Mouse (Mus musculus) erythroid progenitor cell, adult 5-6 weeks (primary cell): ENCODE results near the gene Parp11. TPM values are rescaled to one million over a fixed set of nuclear protein-coding genes. Genes with fewer than 3 reads are reported as not detected.

Experiments used
- ATAC-seq: replicated peaks from 2 replicates; pipeline ENCODE4 v1.8.0; 2016; ENCODE audit warnings: moderate number of reproducible peaks, mild to moderate bottlenecking, moderate TSS enrichment, inconsistent platforms; ENCODE audit not compliant: poor library complexity, low FRiP score, severe bottlenecking
- total RNA-seq, 2 experiments: library from RNA; stranded (forward) in 1 of 2; stranded (reverse) in 1 of 2; fragments of 150-400 nt in 1 of 2; fragments of 186-747, 209-891 nt in 1 of 2; gene quantifications; 2 replicates each; pipeline versions ENCODE4 v1.2.3 to v1.2.4; 2015 to 2017; ENCODE audit warnings: low replicate concordance in 2 of 2

Gene Parp11
- total RNA-seq, 2 experiments from 2014 or later: 49.9 to 84.8 TPM

- peak; percentile 89 for ATAC-seq
Measured at GRCm38 (mm10) chr6:127444466-127444865, 2.2 kb upstream of the Parp11 start.

- no peak for ATAC-seq
Measured at GRCm38 (mm10) chr6:127447686-127448460, 1.2 kb downstream of the Parp11 start.

GRCm38 (mm10) chr6:127448869-127449268 is 2.2 kb downstream of the Parp11 start:
- no peak for ATAC-seq

- no peak for ATAC-seq
Measured at GRCm38 (mm10) chr6:127449531-127450422, 3.1 kb downstream of the Parp11 start.

- peak; percentile 99 for ATAC-seq
Measured at GRCm38 (mm10) chr6:127453407-127454343, 7.0 kb downstream of the Parp11 start.

- ATAC-seq: no peak
Measured at GRCm38 (mm10) chr6:127454344-127454707, 7.7 kb downstream of the Parp11 start.

- ATAC-seq: no peak
Measured at GRCm38 (mm10) chr6:127454809-127455208, 8.2 kb downstream of the Parp11 start.

GRCm38 (mm10) chr6:127455440-127455839 is 8.8 kb downstream of the Parp11 start:
- ATAC-seq: no peak

- no peak for ATAC-seq
Measured at GRCm38 (mm10) chr6:127456769-127457168, 10.1 kb downstream of the Parp11 start.

- no peak for ATAC-seq
Measured at GRCm38 (mm10) chr6:127459776-127460175, 13.1 kb downstream of the Parp11 start.

- no peak for ATAC-seq
Measured at GRCm38 (mm10) chr6:127461491-127461890, 14.9 kb downstream of the Parp11 start.

GRCm38 (mm10) chr6:127462251-127462650 is 15.6 kb downstream of the Parp11 start:
- no peak for ATAC-seq

GRCm38 (mm10) chr6:127463273-127464001 is 16.8 kb downstream of the Parp11 start:
- ATAC-seq: no peak

- no peak for ATAC-seq
Measured at GRCm38 (mm10) chr6:127464523-127464922, 17.9 kb downstream of the Parp11 start.

- no peak for ATAC-seq
Measured at GRCm38 (mm10) chr6:127466749-127467310, 20.2 kb downstream of the Parp11 start.

- ATAC-seq: no peak
Measured at GRCm38 (mm10) chr6:127472078-127472477, 25.4 kb downstream of the Parp11 start.

GRCm38 (mm10) chr6:127473961-127474360 is 27.3 kb downstream of the Parp11 start:
- no peak for ATAC-seq

- ATAC-seq: no peak
Measured at GRCm38 (mm10) chr6:127475231-127475630, 28.6 kb downstream of the Parp11 start.

- ATAC-seq: no peak
Measured at GRCm38 (mm10) chr6:127491046-127491445, 44.4 kb downstream of the Parp11 start.
